Mouse (Mus musculus): ENCODE results near the gene Tnfsf4. TPM values are rescaled to one million over a fixed set of nuclear protein-coding genes. Genes with fewer than 3 reads are reported as not detected.

Gene Tnfsf4
- polyA plus RNA-seq, 2 experiments: 0.06 TPM; not detected in 1

DNA sequence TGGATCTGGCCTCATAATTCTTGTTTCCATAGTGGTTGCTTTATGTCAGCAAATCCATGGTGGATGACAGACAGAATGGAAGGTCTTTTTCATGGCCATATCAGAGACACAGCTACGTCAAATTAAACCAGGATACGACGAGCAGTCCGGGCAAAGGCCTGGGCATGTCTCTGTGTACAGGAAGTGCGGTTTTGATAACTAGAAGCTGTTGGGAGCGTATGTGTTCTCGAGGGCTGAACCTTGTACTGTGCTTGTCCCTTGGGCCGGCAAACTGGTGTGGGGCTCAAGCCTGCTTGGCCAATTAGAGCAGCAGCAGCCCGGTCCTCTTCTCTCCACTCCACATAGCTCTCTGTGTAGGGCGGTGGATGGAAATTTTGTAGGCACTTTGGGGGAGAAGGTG lies 1.1 kb downstream of the Tnfsf4 start:
- DNase-seq (ENCODE audit: low spot score): no peak
- no peak for TF ChIP-seq POLR2A (IDR thresholded peaks at IDR 0.05; ENCODE audit: borderline replicate concordance, extremely low read depth, insufficient read depth, insufficient read length)

DNA sequence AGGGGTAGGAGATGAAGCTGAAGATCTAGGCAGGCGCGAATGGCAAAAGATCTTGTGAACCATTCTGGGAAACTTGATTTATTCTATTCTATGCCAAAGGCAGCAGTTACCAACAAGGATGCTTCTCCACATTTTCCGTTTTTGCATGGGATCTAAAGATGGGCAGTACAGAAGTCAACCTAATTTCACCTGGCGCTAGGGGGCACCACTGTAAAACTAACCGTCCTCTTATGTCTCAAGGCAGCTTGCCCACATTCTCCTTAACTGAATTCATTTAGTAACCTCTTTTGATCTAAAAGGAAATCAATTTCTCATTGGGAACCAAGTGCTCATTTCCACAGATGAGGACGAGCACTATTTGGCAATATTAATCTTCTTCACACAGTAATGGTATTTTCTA lies 4.9 kb downstream of the Tnfsf4 start:
- no peak overlapping the region for H3K9ac ChIP-seq (ENCODE audit: low read depth, low read length, severe bottlenecking)
- peaks cover 16% of the 10 kb centered on the region for H3K4me1 ChIP-seq (ENCODE audit: control insufficient read depth, insufficient read depth, low read length)
- no peak overlapping the region for H3K4me2 ChIP-seq (replicated peaks; ENCODE audit: low read depth, low read length, severe bottlenecking)
- 37% methylated on average over 6 of the region's 6 CpGs for WGBS
- DNase-seq (ENCODE audit: low spot score): peak; percentile 87
- H3K36me3 ChIP-seq (ENCODE audit: control insufficient read depth, insufficient read depth, low read length): no peaks in the 10 kb centered on the region
- TF ChIP-seq POLR2A (IDR thresholded peaks at IDR 0.05; ENCODE audit: borderline replicate concordance, extremely low read depth, insufficient read depth, insufficient read length): no peak
- no peak overlapping the region for H3K27ac ChIP-seq (replicated peaks; ENCODE audit: low read depth, low read length)
- no peak overlapping the region for H3K4me3 ChIP-seq (replicated peaks; ENCODE audit: low read length)
- H3K27me3 ChIP-seq (ENCODE audit: control insufficient read depth, insufficient read depth, low read length): no peaks in the 10 kb centered on the region
- no peak for ATAC-seq (ENCODE audit: low FRiP score, low read depth)
- H3K9me3 ChIP-seq (ENCODE audit: control insufficient read depth, low read length): 0 out of 2 replicates have a peak, but pooled peaks cover 8% of the 10 kb centered on the region

More for the DNA sequence above, 1.1 kb downstream of the Tnfsf4 start:
- no peak overlapping the region for H3K4me3 ChIP-seq (replicated peaks; ENCODE audit: low read length)
- no peaks in the 10 kb centered on the region for H3K36me3 ChIP-seq (ENCODE audit: control insufficient read depth, insufficient read depth, low read length)
- no peaks in the 10 kb centered on the region for H3K9me3 ChIP-seq (ENCODE audit: control insufficient read depth, low read length)
- H3K9ac ChIP-seq (ENCODE audit: low read depth, low read length, severe bottlenecking): no peak overlapping the region
- 76% methylated on average over 10 of the region's 10 CpGs for WGBS
- H3K4me1 ChIP-seq (ENCODE audit: control insufficient read depth, insufficient read depth, low read length): peaks cover 16% of the 10 kb centered on the region
- H3K4me2 ChIP-seq (replicated peaks; ENCODE audit: low read depth, low read length, severe bottlenecking): no peak overlapping the region
- no peak overlapping the region for H3K27ac ChIP-seq (replicated peaks; ENCODE audit: low read depth, low read length)
- ATAC-seq (ENCODE audit: low FRiP score, low read depth): no peak
- H3K27me3 ChIP-seq (ENCODE audit: control insufficient read depth, insufficient read depth, low read length): no peaks in the 10 kb centered on the region

DNA sequence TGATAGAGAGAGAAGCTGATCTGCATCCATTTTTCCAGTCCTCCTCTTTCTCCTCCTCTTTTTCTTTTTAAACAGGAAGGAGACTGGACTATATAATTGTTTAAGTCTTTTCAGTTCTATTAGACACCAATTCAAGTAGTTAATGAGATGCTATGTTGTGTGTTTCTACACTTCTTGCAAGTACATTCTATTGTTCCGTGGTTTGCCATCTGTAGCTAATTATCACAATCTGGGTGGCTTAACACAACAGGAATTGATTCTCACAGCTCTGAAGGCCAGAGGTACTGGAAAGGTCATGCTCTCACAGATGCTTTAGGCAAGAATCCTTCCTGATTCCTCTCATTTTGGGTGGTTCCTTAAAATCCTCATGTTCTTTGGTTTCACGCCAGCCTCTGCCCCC lies 7.9 kb downstream of the Tnfsf4 start:
- Histone ChIP-seq H3K9ac (ENCODE audit: low read depth, low read length, severe bottlenecking) (no peak overlapping the region), H3K4me3 (replicated peaks; ENCODE audit: low read length) (no peak overlapping the region), H3K4me1 (ENCODE audit: control insufficient read depth, insufficient read depth, low read length) (no peaks in the 10 kb centered on the region), H3K27ac (replicated peaks; ENCODE audit: low read depth, low read length) (no peak overlapping the region), H3K9me3 (ENCODE audit: control insufficient read depth, low read length) (0 out of 2 replicates have a peak, but pooled peaks cover 8% of the 10 kb centered on the region), H3K36me3 (ENCODE audit: control insufficient read depth, insufficient read depth, low read length) (no peaks in the 10 kb centered on the region), H3K27me3 (ENCODE audit: control insufficient read depth, insufficient read depth, low read length) (no peaks in the 10 kb centered on the region), H3K4me2 (replicated peaks; ENCODE audit: low read depth, low read length, severe bottlenecking) (no peak overlapping the region)
- 30% methylated on average over 2 of the region's 2 CpGs for WGBS
- DNase-seq (ENCODE audit: low spot score) (no peak), ATAC-seq (ENCODE audit: low FRiP score, low read depth) (no peak)
- no peak for TF ChIP-seq POLR2A (IDR thresholded peaks at IDR 0.05; ENCODE audit: borderline replicate concordance, extremely low read depth, insufficient read depth, insufficient read length)

DNA sequence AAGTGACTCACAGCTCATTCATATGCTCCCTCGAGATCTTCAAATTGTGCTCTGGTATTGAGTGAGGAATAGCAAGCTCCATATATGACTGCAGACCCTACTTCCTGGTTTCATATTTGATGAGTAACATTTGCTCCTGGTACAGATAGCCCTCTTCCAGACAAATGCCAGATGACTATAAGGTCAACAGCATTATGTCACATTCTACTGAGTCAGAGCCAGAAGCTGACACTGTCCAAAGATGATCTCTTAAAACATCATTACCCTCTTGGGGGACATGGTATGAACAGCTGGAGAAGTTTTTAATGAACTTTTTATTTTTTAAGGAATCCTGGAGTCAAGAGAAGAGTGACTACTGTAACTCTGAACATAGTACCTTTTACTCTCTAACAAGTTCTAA lies 11.3 kb downstream of the Tnfsf4 start:
- no peak overlapping the region for H3K9ac ChIP-seq (ENCODE audit: low read depth, low read length, severe bottlenecking)
- TF ChIP-seq POLR2A (IDR thresholded peaks at IDR 0.05; ENCODE audit: borderline replicate concordance, extremely low read depth, insufficient read depth, insufficient read length): no peak
- WGBS: 71% methylated on average over 1 of the region's 1 CpGs
- no peaks in the 10 kb centered on the region for H3K4me1 ChIP-seq (ENCODE audit: control insufficient read depth, insufficient read depth, low read length)
- H3K9me3 ChIP-seq (ENCODE audit: control insufficient read depth, low read length): 0 out of 2 replicates have a peak, but pooled peaks cover 8% of the 10 kb centered on the region
- H3K4me2 ChIP-seq (replicated peaks; ENCODE audit: low read depth, low read length, severe bottlenecking): no peak overlapping the region
- ATAC-seq (ENCODE audit: low FRiP score, low read depth) (no peak), DNase-seq (ENCODE audit: low spot score) (no peak)
- no peaks in the 10 kb centered on the region for H3K27me3 ChIP-seq (ENCODE audit: control insufficient read depth, insufficient read depth, low read length)
- H3K4me3 ChIP-seq (replicated peaks; ENCODE audit: low read length): no peak overlapping the region
- no peaks in the 10 kb centered on the region for H3K36me3 ChIP-seq (ENCODE audit: control insufficient read depth, insufficient read depth, low read length)
- H3K27ac ChIP-seq (replicated peaks; ENCODE audit: low read depth, low read length): no peak overlapping the region

DNA sequence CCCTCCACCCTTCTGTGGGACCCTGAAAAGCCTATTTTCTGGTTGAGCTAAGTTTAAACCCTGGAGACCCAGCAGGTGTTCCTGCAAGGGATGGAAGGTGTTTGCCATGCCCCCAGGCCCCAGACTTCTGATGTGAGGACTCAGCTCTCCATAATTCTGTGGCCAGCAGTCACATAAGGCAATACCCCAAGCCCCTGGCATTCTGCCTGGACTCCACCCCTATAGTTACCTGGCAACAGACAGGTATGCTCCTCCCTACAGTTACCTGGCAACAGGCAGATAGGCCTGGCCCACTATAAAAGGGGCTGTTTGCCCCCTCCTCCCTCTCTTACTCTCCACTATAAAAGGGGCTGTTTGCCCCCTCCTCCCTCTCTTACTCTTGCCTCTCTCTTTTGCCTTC lies 24.7 kb downstream of the Tnfsf4 start:
- Histone ChIP-seq H3K27ac (replicated peaks; ENCODE audit: low read depth, low read length) (no peak overlapping the region), H3K9ac (ENCODE audit: low read depth, low read length, severe bottlenecking) (no peak overlapping the region), H3K36me3 (ENCODE audit: control insufficient read depth, insufficient read depth, low read length) (no peaks in the 10 kb centered on the region), H3K9me3 (ENCODE audit: control insufficient read depth, low read length) (no peaks in the 10 kb centered on the region), H3K27me3 (ENCODE audit: control insufficient read depth, insufficient read depth, low read length) (no peaks in the 10 kb centered on the region), H3K4me3 (replicated peaks; ENCODE audit: low read length) (no peak overlapping the region), H3K4me1 (ENCODE audit: control insufficient read depth, insufficient read depth, low read length) (no peaks in the 10 kb centered on the region), H3K4me2 (replicated peaks; ENCODE audit: low read depth, low read length, severe bottlenecking) (no peak overlapping the region)
- no peak for TF ChIP-seq POLR2A (IDR thresholded peaks at IDR 0.05; ENCODE audit: borderline replicate concordance, extremely low read depth, insufficient read depth, insufficient read length)
- DNase-seq (ENCODE audit: low spot score) (no peak), ATAC-seq (ENCODE audit: low FRiP score, low read depth) (no peak)

DNA sequence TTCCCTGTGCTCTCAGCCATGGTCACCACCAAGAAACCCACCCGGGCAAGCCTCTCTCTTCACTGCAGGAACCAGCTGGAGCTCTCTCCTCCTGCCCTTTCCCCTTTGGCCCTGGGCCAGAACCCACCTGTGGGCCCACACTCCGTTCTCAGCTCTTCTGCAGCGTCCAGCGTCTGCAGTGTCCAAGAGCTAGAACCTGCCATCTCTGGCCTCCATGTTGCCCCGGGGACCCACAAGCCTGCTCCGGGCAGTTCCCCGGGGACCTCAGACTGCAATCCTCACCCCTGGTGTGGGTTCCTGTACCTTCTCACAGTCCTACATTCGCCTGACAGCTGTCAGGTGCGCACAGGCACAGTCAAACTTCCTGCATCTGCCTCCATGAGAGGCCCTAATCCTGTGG lies 25.4 kb downstream of the Tnfsf4 start:
- TF ChIP-seq POLR2A (IDR thresholded peaks at IDR 0.05; ENCODE audit: borderline replicate concordance, extremely low read depth, insufficient read depth, insufficient read length): no peak
- Histone ChIP-seq H3K9ac (ENCODE audit: low read depth, low read length, severe bottlenecking) (no peak overlapping the region), H3K27me3 (ENCODE audit: control insufficient read depth, insufficient read depth, low read length) (no peaks in the 10 kb centered on the region), H3K4me3 (replicated peaks; ENCODE audit: low read length) (no peak overlapping the region), H3K4me1 (ENCODE audit: control insufficient read depth, insufficient read depth, low read length) (no peaks in the 10 kb centered on the region), H3K27ac (replicated peaks; ENCODE audit: low read depth, low read length) (no peak overlapping the region), H3K9me3 (ENCODE audit: control insufficient read depth, low read length) (no peaks in the 10 kb centered on the region), H3K36me3 (ENCODE audit: control insufficient read depth, insufficient read depth, low read length) (no peaks in the 10 kb centered on the region), H3K4me2 (replicated peaks; ENCODE audit: low read depth, low read length, severe bottlenecking) (no peak overlapping the region)
- DNase-seq (ENCODE audit: low spot score) (no peak), ATAC-seq (ENCODE audit: low FRiP score, low read depth) (no peak)
- 79% methylated on average over 9 of the region's 9 CpGs for WGBS

Data from limb, embryonic 14.5 days (tissue).